Mouse (Mus musculus) lung, postnatal 0 days (tissue): ENCODE results near the gene Acot6.

Source experiments
- CTCF ChIP-seq: IDR thresholded peaks from 2 replicates; pipeline ENCODE4 v1.5.1; 2016; ENCODE audit warnings: antibody characterized with exemption, mild to moderate bottlenecking
- EP300 ChIP-seq: IDR thresholded peaks from 2 replicates; pipeline ENCODE4 v1.6.1; 2016; ENCODE audit warnings: antibody characterized with exemption, mild to moderate bottlenecking, control low read depth

- no peak for TF ChIP-seq CTCF
- no peak for TF ChIP-seq EP300
Observed at GRCm38 (mm10) chr12:84156210-84156609, 55.8 kb downstream of the Acot6 start.
